Mouse (Mus musculus) E14TG2a.4 (cell line): Measurements from ENCODE around the gene Tm4sf1.

ENCODE experiments used
- CTCF ChIP-seq: conservative IDR thresholded peaks from 2 replicates; pipeline ENCODE4 v1.5.1; 2014; ENCODE audit warnings: low read length
- NANOG ChIP-seq: IDR thresholded peaks from 2 replicates; pipeline ENCODE4 v1.6.1; 2014; ENCODE audit warnings: borderline replicate concordance, low read length, mixed read lengths
- POU5F1 ChIP-seq: IDR thresholded peaks from 2 replicates; pipeline ENCODE4 v1.6.1; 2014; ENCODE audit warnings: low read length, borderline replicate concordance

GRCm38 (mm10) chr3:57302886-57303285 lies 1.1 kb upstream of the Tm4sf1 start:
- TF ChIP-seq CTCF: no peak
- no peak for TF ChIP-seq POU5F1
- TF ChIP-seq NANOG: no peak
